Mouse (Mus musculus): ENCODE results near the gene Glt6d1. TPM values are rescaled to one million over a fixed set of nuclear protein-coding genes. Genes with fewer than 3 reads are reported as not detected.

Gene Glt6d1
- total and polyA plus RNA-seq, 3 experiments, result not detected

- DNase-seq (ENCODE audit: extremely low read depth), result no peak
- H3K9ac ChIP-seq (ENCODE audit: insufficient read depth, low read depth), result no peak within 1 kb of the TSS
- H3K4me1 ChIP-seq (ENCODE audit: control insufficient read depth in 1 of 2, insufficient read depth in 2 of 2), result peaks cover 0 to 13% of the 10 kb centered on the region in 2 experiments; a peak in 2 of 4 replicates
- TF ChIP-seq ZMIZ1 (IDR thresholded peaks at IDR 0.05; ENCODE audit: low read depth, low read length) (no peak), MYC (IDR thresholded peaks at IDR 0.05; ENCODE audit: low read depth, low read length) (no peak), SMC3 (IDR thresholded peaks at IDR 0.05; ENCODE audit: low read depth, low read length) (no peak), PAX5 (IDR thresholded peaks at IDR 0.05; ENCODE audit: low read length) (no peak), MXI1 (IDR thresholded peaks at IDR 0.05; ENCODE audit: low read depth, low read length) (no peak), MAX (IDR thresholded peaks at IDR 0.05; ENCODE audit: low read length) (no peak), TCF12 (IDR thresholded peaks at IDR 0.05; ENCODE audit: low read depth, low read length) (no peak), USF2 (conservative IDR thresholded peaks at IDR 0.05; ENCODE audit: low read depth, low read length) (no peak), MAFK (IDR thresholded peaks at IDR 0.05; ENCODE audit: insufficient replicate concordance, low read length) (no peak), ETS1 (conservative IDR thresholded peaks at IDR 0.05; ENCODE audit: low read depth, low read length) (no peak)
- H3K36me3 ChIP-seq (replicated peaks in 1 of 2; ENCODE audit: control insufficient read depth in 1 of 2, insufficient read depth in 1 of 2, low read length in 1 of 2), result no peaks in the 10 kb centered on the region
- H3K27ac ChIP-seq (ENCODE audit: insufficient read depth, low read depth), result no peak within 1 kb of the TSS
- H3K9me3 ChIP-seq (replicated peaks; ENCODE audit: low read length), result no peaks in the 10 kb centered on the region
- no peak within 1 kb of the TSS for H3K4me2 ChIP-seq (ENCODE audit: insufficient read depth, low read depth, poor library complexity, severe bottlenecking)
- H3K79me2 ChIP-seq (replicated peaks; ENCODE audit: control insufficient read depth, extremely low read depth, insufficient read depth, poor library complexity, severe bottlenecking), result no peaks in the 10 kb centered on the region
- in situ Hi-C loops (cut with MboI; ENCODE audit: low pct_ligation_motif_present, low pct_unique_long_range_greater_than_20kb, low sequenced_read_pairs) (no loop called here), dilution Hi-C loops (cut with MboI; ENCODE audit: extremely low pct_ligation_motif_present, extremely low pct_unique_long_range_greater_than_20kb, low sequenced_read_pairs) (no loop called here)
- H3K4me3 ChIP-seq (replicated peaks in 1 of 3; ENCODE audit: low read depth in 2 of 3, low read length in 2 of 3, poor library complexity in 1 of 3), result no peak within 1 kb of the TSS
- H3K27me3 ChIP-seq (replicated peaks), result peaks cover 36% of the 10 kb centered on the region
Measured at GRCm38 (mm10) chr2:25776717-25777116, 38.9 kb downstream of the Glt6d1 start, which contains the start of gene Lcn11. TSS of gene Lcn11 (plus strand) at chr2:25777017.

- H3K4me3 ChIP-seq (replicated peaks in 1 of 3; ENCODE audit: low read depth in 2 of 3, low read length in 2 of 3, poor library complexity in 1 of 3), result no peak overlapping the region
- H3K36me3 ChIP-seq (replicated peaks in 1 of 2; ENCODE audit: control insufficient read depth in 1 of 2, insufficient read depth in 1 of 2, low read length in 1 of 2), result no peaks in the 10 kb centered on the region
- H3K27me3 ChIP-seq (replicated peaks), result peaks cover 37% of the 10 kb centered on the region
- H3K4me1 ChIP-seq (ENCODE audit: control insufficient read depth in 1 of 2, insufficient read depth in 2 of 2), result peaks cover 0 to 13% of the 10 kb centered on the region in 2 experiments; a peak in 2 of 4 replicates
- in situ Hi-C loops (cut with MboI; ENCODE audit: low pct_ligation_motif_present, low pct_unique_long_range_greater_than_20kb, low sequenced_read_pairs), result no loop called here
- H3K9me3 ChIP-seq (replicated peaks; ENCODE audit: low read length), result no peaks in the 10 kb centered on the region
- dilution Hi-C loops (cut with MboI; ENCODE audit: extremely low pct_ligation_motif_present, extremely low pct_unique_long_range_greater_than_20kb, low sequenced_read_pairs), result no loop called here
- DNase-seq (ENCODE audit: extremely low read depth), result no peak
- H3K9ac ChIP-seq (ENCODE audit: insufficient read depth, low read depth), result no peak overlapping the region
- no peak for TF ChIP-seq UBTF (IDR thresholded peaks at IDR 0.05; ENCODE audit: low read depth, low read length)
- TF ChIP-seq PAX5 (IDR thresholded peaks at IDR 0.05; ENCODE audit: low read length), result no peak
- no peak for TF ChIP-seq CHD2 (IDR thresholded peaks at IDR 0.05; ENCODE audit: low read length)
- no peak for TF ChIP-seq NELFE (IDR thresholded peaks at IDR 0.05; ENCODE audit: low read depth, low read length)
- no peak for TF ChIP-seq RAD21 (IDR thresholded peaks at IDR 0.05; ENCODE audit: low read depth, low read length)
- TF ChIP-seq TCF12 (IDR thresholded peaks at IDR 0.05; ENCODE audit: low read depth, low read length), result no peak
- TF ChIP-seq MAFK (IDR thresholded peaks at IDR 0.05; ENCODE audit: insufficient replicate concordance, low read length), result no peak
- no peak for TF ChIP-seq POLR2A (IDR thresholded peaks at IDR 0.05; ENCODE audit: low read depth, low read length)
- TF ChIP-seq ETS1 (conservative IDR thresholded peaks at IDR 0.05; ENCODE audit: low read depth, low read length), result no peak
- TF ChIP-seq USF2 (conservative IDR thresholded peaks at IDR 0.05; ENCODE audit: low read depth, low read length), result no peak
- TF ChIP-seq ZNF384 (IDR thresholded peaks at IDR 0.05; ENCODE audit: low read depth, low read length), result no peak
- no peak for TF ChIP-seq TBP (conservative IDR thresholded peaks at IDR 0.05; ENCODE audit: low read depth, low read length)
- no peak for TF ChIP-seq MEF2A (IDR thresholded peaks at IDR 0.05; ENCODE audit: borderline replicate concordance, low read depth, low read length)
- no peak for TF ChIP-seq RCOR1 (conservative IDR thresholded peaks at IDR 0.05; ENCODE audit: low read depth, low read length)
- no peak for TF ChIP-seq USF1 (IDR thresholded peaks at IDR 0.05; ENCODE audit: low read depth, low read length)
- TF ChIP-seq MAX (IDR thresholded peaks at IDR 0.05; ENCODE audit: low read length), result no peak
- TF ChIP-seq CHD1 (IDR thresholded peaks at IDR 0.05; ENCODE audit: low read depth, low read length), result no peak
- TF ChIP-seq HCFC1 (IDR thresholded peaks at IDR 0.05; ENCODE audit: low read depth, low read length), result no peak
- TF ChIP-seq GABPA (IDR thresholded peaks at IDR 0.05; ENCODE audit: insufficient replicate concordance, low read depth, low read length), result no peak
- no peak for TF ChIP-seq SIN3A (IDR thresholded peaks at IDR 0.05; ENCODE audit: low read length)
- no peak overlapping the region for H3K4me2 ChIP-seq (ENCODE audit: insufficient read depth, low read depth, poor library complexity, severe bottlenecking)
- H3K27ac ChIP-seq (ENCODE audit: insufficient read depth, low read depth), result no peak overlapping the region
- no peaks in the 10 kb centered on the region for H3K79me2 ChIP-seq (replicated peaks; ENCODE audit: control insufficient read depth, extremely low read depth, insufficient read depth, poor library complexity, severe bottlenecking)
Measured at GRCm38 (mm10) chr2:25775991-25776390, 39.7 kb downstream of the Glt6d1 start.

Data from CH12.LX (cell line).